Mouse (Mus musculus) hindbrain, embryonic 10.5 days (tissue): Measurements from ENCODE around the gene Polr3b. TPM values are rescaled to one million over a fixed set of nuclear protein-coding genes. Genes with fewer than 3 reads are reported as not detected.

Experiments used
- DNase-seq: peaks from one replicate; pipeline ENCODE4 v3.0.0-alpha.2; 2017; ENCODE audit warnings: low spot score
- H3K27ac ChIP-seq: fragments of 300-500 bp; sonication (generic); 2 replicates; pipeline ENCODE4 v1.5.1; 2016; ENCODE audit warnings: mild to moderate bottlenecking, moderate library complexity
- H3K27me3 ChIP-seq: fragments of 300-500 bp; sonication (generic); 2 replicates; pipeline ENCODE4 v1.6.1; 2016; ENCODE audit warnings: mild to moderate bottlenecking; ENCODE audit not compliant: poor library complexity, insufficient read depth, severe bottlenecking
- H3K36me3 ChIP-seq: fragments of 300-500 bp; sonication (generic); 2 replicates; pipeline ENCODE4 v1.6.1; 2016; ENCODE audit warnings: mild to moderate bottlenecking, moderate library complexity
- H3K4me1 ChIP-seq: fragments of 300-500 bp; sonication (generic); replicated peaks from 2 replicates; pipeline ENCODE4 v1.6.1; 2016; ENCODE audit warnings: mild to moderate bottlenecking
- H3K4me3 ChIP-seq: fragments of 300-500 bp; sonication (generic); 2 replicates; pipeline ENCODE4 v1.5.1; 2016; ENCODE audit warnings: mild to moderate bottlenecking, moderate library complexity
- H3K9me3 ChIP-seq: fragments of 300-500 bp; sonication (generic); 2 replicates; pipeline ENCODE4 v1.6.1; 2016; ENCODE audit warnings: mild to moderate bottlenecking, moderate library complexity
- WGBS: fragments of 180-500 bp; shearing (Covaris S2); methylation state at CpG from one replicate; pipeline ENCODE4 v1.1.7; 2016; 5-methylcytosine and 5-hydroxymethylcytosine counted together
- polyA plus RNA-seq: library from polyadenylated mRNA; unstranded; fragments of >200 nt; fragmentation: Nextera tagmentation; extraction: Ambion mirVana; gene quantifications from 2 replicates; pipeline ENCODE4 v1.2.1, GENCODE M21; 2016

Gene Polr3b
- polyA plus RNA-seq, 1 experiment from 2014 or later = 13.2 TPM

DNA sequence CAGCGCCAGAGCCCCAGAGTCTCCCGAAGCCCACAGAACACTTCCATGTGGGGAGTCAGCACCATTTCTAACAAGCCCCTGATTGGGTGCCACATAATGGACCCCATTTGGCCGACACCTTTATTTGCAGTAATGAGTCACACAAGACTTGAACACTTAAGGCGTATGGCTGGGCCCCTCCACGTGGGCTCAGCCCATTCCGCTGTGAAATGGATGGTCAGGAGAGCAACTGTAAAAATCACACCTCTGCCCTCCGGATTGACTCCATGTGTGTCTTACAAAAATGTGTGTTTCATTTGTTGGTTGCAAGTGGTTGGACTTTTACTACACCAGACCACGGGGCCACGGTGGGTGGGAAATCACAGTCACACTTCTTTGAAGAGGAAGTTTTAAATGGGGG, 108.9 kb downstream of the Polr3b start:
- H3K36me3 ChIP-seq = peaks cover 26% of the 10 kb centered on the region
- no peaks in the 10 kb centered on the region for H3K27me3 ChIP-seq
- no peak for DNase-seq
- no peaks in the 10 kb centered on the region for H3K9me3 ChIP-seq
- 91% methylated on average over 9 of the region's 9 CpGs for WGBS
- 0 out of 2 replicates have a peak, but pooled peaks cover 7% of the 10 kb centered on the region for H3K4me1 ChIP-seq
- no peak overlapping the region for H3K27ac ChIP-seq
- no peak overlapping the region for H3K4me3 ChIP-seq

DNA sequence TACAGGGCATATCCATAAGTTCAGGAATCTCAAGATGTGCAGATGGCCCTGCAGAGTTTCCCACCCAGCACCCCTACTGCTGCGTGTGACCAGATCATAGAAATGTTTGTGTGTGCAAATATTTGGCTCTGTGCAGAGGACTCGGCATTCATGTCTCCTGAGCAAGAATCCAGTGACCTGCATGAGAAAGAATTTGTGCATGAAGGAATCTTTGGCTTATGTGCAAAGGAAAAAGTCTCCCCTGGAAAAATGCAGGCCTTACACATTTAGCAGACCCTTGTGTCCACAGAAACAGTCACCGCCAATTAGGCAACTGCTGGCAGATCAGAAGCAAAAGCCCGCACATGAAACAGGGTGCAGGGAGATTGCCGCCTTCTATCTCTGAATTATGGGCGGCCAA, 111.4 kb downstream of the Polr3b start:
- Histone ChIP-seq H3K36me3 (peaks cover 9% of the 10 kb centered on the region; the same call in 1 of the 2 replicates), H3K9me3 (no peaks in the 10 kb centered on the region), H3K4me1 (0 out of 2 replicates have a peak, but pooled peaks cover 4% of the 10 kb centered on the region), H3K4me3 (no peak overlapping the region), H3K27me3 (no peaks in the 10 kb centered on the region), H3K27ac (0 out of 2 replicates have a peak overlapping the region, but pooled peaks have one; percentile 23)
- no peak for DNase-seq
- 85% methylated on average over 6 of the region's 6 CpGs for WGBS

DNA sequence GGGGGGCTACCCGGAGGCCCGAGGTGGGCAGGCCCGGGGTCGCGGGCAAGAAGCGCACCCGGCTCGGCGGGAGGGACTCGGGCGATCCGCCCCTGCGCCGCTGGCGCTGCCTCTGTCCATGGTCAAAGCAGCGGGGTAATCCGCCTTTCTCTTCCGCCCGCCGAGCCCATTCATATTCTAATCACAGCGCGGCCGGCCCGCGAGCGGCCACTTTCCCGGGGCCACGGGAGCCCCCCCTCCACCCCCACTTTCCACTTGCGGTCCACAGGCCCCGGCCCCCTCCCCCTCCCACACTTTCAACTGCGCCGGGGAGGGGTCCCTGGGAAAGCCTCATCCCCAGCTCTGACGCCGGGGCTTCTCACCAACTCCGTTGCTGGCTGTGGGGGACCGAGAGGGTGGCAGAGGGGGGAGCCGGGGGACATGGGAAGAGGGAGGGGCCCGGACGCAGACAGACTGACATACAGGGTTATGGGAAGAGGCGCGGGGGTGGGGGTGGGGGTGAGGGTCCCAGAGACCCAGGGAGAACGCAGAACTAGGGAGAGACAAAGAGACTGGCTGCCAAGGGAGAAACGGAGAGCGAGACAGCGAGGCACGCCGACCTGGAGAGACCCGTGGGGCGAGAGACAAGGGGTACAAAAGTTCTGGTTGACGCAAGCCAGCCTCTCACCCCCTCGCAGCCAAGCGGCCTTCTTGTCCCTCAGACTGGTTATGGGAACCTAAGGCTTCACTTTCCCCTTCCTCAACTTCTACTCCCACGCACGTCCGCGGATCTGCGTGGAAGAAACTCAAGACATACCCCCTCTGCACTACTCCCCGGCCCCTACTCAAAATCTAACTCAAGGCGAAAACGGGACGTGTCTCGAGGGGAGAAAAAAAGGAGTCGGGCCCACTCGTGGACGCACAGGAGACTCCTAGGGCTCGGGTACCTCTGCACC, 133.0 kb downstream of the Polr3b start:
- Histone ChIP-seq H3K27ac (peak overlapping the region; percentile 94), H3K9me3 (no peaks in the 10 kb centered on the region), H3K4me1 (peaks cover 56% of the 10 kb centered on the region), H3K36me3 (peaks cover 8% of the 10 kb centered on the region; the same call in 1 of the 2 replicates), H3K4me3 (peak overlapping the region; percentile 77), H3K27me3 (peaks cover 88% of the 10 kb centered on the region)
- under 1% methylated on average over 66 of the region's 66 CpGs for WGBS
- DNase-seq = peak; percentile 89

DNA sequence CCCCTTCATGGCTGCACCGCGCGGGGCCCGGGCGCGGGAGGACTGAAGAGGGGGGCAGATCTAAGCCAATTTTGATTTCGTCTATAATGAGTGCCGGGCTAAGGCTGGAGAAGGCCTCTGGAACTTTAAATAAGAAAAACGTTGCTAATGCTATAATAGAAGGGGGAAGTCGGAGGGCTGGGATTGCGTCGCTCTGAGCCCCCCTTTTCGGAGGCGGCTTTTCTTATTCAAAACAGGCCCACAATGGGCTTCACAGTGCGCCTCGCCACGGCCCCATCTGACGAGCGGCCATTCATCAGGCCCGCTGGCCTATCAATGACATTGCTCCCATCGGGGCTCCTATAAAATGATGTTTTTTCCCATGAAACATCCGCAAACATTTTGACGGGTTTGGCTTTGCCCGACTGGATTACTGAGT, 133.7 kb downstream of the Polr3b start, which contains the start of gene Rfx4:
TSS of gene Rfx4 (plus strand) at position 277 of the 418 bp plus-strand sequence.
- peak; percentile 88 for DNase-seq
- H3K27me3 ChIP-seq = peaks cover 93% of the 10 kb centered on the region
- H3K36me3 ChIP-seq = peaks cover 8% of the 10 kb centered on the region; the same call in 1 of the 2 replicates
- peaks cover 62% of the 10 kb centered on the region for H3K4me1 ChIP-seq
- under 1% methylated on average over 24 of the region's 24 CpGs for WGBS
- no peaks in the 10 kb centered on the region for H3K9me3 ChIP-seq
- peak within 1 kb of the TSS; percentile 94 for H3K27ac ChIP-seq
- peak within 1 kb of the TSS; percentile 77 for H3K4me3 ChIP-seq

DNA sequence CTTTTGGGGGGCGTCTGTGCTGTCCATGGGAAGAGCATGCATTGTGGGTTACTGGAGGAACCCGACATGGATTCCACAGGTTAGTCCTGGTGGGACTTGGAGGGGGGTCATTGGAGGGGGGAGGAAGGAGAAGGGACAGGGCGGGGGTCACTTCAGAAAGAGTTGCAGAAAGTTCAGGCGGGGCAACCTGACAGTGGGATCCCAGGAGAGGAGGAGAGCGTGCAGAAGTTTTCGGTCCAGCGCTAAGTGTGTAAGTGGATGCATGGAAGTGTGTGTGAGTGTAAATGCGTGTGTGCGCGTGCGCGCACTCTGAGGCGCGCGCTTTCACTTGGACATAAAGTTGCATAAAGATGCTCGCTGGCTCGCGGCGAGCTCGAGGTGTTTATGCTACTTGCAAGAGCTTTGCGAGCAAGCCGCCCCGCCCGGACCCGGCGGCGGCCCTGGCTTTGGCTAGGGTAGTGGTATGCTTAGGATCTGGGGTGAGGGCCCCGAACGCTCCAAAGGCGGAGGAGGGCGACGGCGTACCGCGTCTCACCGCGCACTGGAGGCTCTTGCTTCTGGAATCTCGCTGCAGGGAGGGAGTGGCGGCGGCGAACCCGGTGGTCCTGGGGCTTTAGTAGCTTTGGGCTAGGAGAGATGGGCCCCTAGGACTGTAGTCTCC, 134.5 kb downstream of the Polr3b start:
- Histone ChIP-seq H3K27ac (peak overlapping the region; percentile 94), H3K4me3 (peak overlapping the region; percentile 77), H3K27me3 (peaks cover 90% of the 10 kb centered on the region), H3K4me1 (peaks cover 63% of the 10 kb centered on the region), H3K9me3 (no peaks in the 10 kb centered on the region), H3K36me3 (peaks cover 11% of the 10 kb centered on the region; the same call in 1 of the 2 replicates)
- peak; percentile 74 for DNase-seq
- under 1% methylated on average over 42 of the region's 42 CpGs for WGBS

DNA sequence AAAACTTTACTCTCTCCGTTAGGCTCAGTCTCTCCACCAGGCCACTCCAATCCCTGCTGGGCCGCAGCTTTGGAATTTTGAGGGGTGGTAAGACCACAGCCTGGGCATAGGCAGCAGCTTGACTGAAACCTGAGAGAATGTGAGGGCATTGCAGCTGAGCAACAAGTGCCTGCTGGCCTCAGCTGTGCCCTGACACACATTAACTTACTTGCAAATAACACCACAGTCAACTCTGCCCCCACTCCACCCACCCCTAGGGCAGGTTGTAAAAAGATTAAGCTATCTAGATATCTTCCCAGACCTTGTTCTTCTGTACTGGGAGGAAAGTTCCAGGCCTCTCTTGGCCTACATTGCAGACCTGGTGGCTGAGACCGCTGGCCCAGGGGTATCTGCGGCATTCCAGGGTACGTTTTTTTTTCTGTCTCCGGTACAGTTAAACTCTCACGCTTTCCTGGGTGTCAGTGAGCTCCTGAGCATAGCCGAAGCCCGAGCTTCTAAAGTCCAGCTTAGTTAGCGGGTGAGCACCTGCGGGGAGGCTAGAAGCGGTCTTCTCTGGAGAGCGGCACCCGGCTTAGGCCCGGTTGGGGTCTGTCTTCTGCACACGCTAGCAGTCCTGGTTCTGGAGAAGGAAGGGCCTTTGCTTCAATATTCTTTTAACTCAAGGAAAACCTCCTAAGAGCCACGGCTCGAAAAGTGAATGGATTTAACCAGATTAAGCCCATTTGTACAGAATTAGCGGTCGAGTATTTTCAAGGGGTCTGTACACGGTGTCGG, 135.5 kb downstream of the Polr3b start:
- peaks cover 72% of the 10 kb centered on the region for H3K4me1 ChIP-seq
- peaks cover 88% of the 10 kb centered on the region for H3K27me3 ChIP-seq

DNA sequence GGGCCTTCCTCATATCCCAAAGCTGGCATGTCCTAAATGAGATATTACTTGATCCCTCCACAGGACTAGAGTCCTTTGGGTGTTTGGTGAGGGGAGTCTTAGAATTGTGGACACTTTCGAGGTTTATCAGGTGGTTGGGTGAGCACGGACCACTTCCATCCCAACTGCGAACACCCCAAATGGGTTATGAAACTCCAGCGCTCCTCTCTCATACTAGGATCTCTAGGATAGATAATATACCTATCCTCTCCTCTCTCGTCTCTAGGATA, 136.0 kb downstream of the Polr3b start:
- H3K9me3 ChIP-seq = no peaks in the 10 kb centered on the region
- H3K4me1 ChIP-seq = peaks cover 77% of the 10 kb centered on the region
- H3K27ac ChIP-seq = peak overlapping the region; percentile 94
- H3K36me3 ChIP-seq = peaks cover 25% of the 10 kb centered on the region
- WGBS = 2% methylated on average over 5 of the region's 5 CpGs
- peaks cover 85% of the 10 kb centered on the region for H3K27me3 ChIP-seq
- DNase-seq = peak; percentile 23
- H3K4me3 ChIP-seq = peak overlapping the region; percentile 77

More for the DNA sequence above, 135.5 kb downstream of the Polr3b start:
- Histone ChIP-seq H3K4me3 (peak overlapping the region; percentile 77), H3K9me3 (no peaks in the 10 kb centered on the region), H3K27ac (peak overlapping the region; percentile 94), H3K36me3 (peaks cover 19% of the 10 kb centered on the region)
- 2% methylated on average over 22 of the region's 22 CpGs for WGBS
- peak; percentile 57 for DNase-seq

DNA sequence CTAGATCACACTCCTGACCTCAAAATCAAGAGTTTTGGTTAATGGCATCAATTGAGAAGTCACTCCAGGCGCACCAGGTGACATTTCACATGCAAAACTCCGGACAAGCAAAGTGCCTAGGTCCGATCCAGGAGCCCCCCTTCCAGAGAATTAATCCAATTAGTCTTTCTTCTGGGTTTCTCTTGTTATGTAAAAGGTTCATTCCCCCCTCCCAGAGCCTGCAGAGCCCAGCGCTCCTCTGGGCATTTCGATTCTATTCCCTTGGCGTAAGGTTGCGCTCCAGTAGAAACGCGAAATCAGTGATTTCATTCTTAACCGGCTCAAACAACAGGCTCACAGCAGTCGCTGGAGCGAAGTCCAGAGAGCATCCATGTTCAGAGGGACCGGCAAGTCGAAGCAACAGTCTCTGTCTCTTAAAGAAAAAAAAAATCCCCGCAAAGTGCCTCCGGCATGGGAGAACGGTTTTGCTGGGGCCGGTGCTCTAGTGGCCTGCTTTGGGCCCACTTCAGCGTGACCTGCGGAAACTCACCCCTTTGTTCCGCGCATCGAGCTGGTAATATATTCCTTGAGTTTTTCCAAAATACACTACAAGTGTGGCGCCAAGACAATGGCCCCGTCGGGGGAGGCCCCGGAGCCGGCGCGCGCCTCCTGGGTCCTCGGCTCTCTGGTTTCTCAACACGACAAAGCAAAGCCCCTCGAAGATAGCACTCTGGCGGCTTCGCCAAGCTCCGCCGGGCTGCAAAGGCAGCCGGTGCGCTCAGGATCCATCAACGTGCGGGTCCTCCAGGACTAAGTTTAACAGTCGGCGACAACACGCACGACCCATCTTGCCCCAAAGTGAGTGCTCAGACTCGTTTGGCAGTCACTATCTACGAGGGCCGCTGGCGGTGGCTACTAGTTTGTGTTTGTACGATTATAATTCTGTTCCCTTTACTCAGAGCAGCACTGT, 136.7 kb downstream of the Polr3b start:
- Histone ChIP-seq H3K4me1 (peaks cover 83% of the 10 kb centered on the region), H3K9me3 (no peaks in the 10 kb centered on the region), H3K36me3 (peaks cover 31% of the 10 kb centered on the region), H3K27me3 (peaks cover 78% of the 10 kb centered on the region), H3K27ac (peak overlapping the region; percentile 94), H3K4me3 (peak overlapping the region; percentile 77)
- DNase-seq = peak; percentile 67
- under 1% methylated on average over 51 of the region's 51 CpGs for WGBS

DNA sequence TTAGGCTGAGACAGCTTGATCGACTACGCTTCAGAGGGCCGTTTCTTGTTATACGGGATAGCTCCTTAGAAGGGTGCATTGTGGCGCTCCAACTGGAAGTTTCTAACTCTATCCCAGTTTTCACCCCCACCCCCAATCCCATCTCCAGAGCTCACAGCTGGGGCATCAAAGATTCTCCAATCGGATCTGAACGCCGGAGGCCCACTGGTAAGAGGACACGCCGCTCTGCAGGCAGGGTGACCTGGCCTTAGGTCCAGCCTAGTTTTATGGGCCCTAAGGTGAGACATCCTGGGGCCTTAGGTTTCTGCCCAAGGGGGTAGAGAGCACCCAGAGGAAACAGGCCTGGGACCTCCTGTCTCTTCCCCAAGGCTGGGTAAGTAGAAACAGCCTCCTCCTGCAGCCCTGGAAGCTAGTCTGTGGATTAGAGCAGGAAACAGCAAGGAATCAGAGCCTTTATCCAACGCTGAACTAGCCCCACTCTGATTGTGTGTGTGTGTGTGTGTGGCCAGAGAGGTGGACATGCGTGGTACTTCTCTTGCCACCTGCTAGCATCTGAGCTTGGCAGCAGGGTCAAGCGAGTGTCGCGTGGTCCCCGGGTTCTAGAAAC, 137.5 kb downstream of the Polr3b start:
- WGBS = 2% methylated on average over 16 of the region's 16 CpGs
- DNase-seq = peak; percentile 60
- Histone ChIP-seq H3K36me3 (peaks cover 35% of the 10 kb centered on the region), H3K27ac (peak overlapping the region; percentile 94), H3K4me3 (peak overlapping the region; percentile 77), H3K4me1 (peaks cover 79% of the 10 kb centered on the region), H3K9me3 (no peaks in the 10 kb centered on the region), H3K27me3 (peaks cover 70% of the 10 kb centered on the region)

DNA sequence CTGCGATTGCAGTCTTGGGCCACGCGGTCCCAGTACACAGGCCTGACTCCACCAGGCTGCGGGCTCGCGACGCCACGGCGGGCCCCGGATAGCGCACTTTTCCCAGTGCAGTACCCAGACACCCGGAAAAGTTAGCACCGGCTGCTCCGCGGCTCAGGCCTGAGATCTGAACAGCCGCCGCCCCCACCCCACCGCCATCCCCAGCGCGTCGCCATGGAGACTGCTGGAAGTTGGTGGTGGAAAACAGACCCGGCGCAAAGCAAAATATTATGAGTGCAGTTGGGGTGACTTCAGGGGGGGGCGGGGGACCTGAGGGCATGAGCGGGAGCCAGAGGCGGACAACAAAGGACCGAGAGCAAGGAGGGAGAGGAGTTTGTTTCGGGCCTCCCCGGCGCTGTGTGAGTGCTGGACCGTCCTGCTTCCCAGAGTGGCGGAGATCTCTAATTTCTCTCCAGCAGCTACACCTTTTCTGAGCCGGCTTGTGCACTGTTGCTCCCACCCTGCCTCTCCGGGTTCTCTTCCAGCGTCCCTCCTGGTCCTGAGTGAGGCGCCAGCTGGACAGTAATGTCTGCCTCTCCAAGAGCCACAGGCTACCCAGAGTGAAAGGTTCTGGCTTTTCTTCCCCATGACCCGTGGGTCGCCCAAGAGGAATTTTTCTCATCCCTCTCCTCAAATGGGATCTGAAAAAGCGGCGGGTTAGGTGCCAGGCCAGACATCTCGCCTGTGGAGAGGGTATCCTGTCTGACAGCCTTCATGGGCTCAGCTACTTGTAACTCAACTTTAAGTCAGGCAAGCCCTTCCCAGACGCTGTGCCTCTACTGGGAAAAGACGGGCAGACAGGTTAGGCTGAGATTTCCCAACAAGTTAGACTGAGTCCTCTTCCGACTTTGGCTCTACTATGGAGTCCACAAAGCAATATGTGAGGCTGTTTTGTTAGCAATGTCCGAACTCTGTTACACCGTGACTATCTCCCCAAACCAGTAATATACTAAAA, 138.3 kb downstream of the Polr3b start:
- Histone ChIP-seq H3K27ac (peak overlapping the region; percentile 94), H3K27me3 (peaks cover 62% of the 10 kb centered on the region), H3K36me3 (peaks cover 37% of the 10 kb centered on the region), H3K4me1 (peaks cover 71% of the 10 kb centered on the region), H3K9me3 (no peaks in the 10 kb centered on the region), H3K4me3 (peak overlapping the region; percentile 77)
- WGBS = 4% methylated on average over 46 of the region's 46 CpGs
- DNase-seq = peak; percentile 82
